Mouse (Mus musculus) lung, adult 2 months (tissue): ENCODE measurements around the gene Ptprj.

Experiments used
- CTCF ChIP-seq: fragments of 200-500 bp; IDR thresholded peaks from 2 replicates; pipeline ENCODE4 v1.5.1; 2011; ENCODE audit warnings: mild to moderate bottlenecking, low read length, control low read depth; ENCODE audit not compliant: insufficient read depth
- POLR2A ChIP-seq: fragments of 200-500 bp; IDR thresholded peaks from 2 replicates; pipeline ENCODE4 v1.6.1; 2011; ENCODE audit warnings: low read depth, mild to moderate bottlenecking, control low read depth, low read length, borderline replicate concordance; ENCODE audit errors: extremely low read depth

DNA sequence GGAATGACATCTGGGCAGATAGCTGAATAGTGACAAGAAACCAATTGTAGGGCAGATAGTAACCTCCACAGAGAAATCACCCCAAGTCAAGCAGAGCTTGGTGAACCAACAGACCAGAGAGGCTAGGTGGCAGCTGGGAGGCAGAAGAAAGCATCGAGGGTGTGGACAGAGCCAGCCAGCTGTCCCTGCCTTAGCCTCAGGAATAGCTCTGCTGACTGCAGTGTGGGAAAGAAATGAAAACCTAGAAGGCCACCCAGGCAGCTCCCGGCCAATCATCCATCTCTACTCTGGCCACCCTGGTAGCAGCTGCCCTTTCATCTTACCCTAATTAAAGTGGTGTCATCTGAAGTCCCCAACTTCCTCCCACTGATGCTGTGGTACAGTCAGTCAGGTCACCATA is 49.1 kb upstream of the Ptprj start:
- no peak for TF ChIP-seq CTCF
- no peak for TF ChIP-seq POLR2A
